Mouse (Mus musculus): ENCODE results near the gene Atp6v1fnb.

Gene Atp6v1fnb

GRCm38 (mm10) chr6:29471137-29471536 lies at the start of gene Atp6v1fnb:
Gene Atp6v1fnb (plus strand): TSS chr6:29471437.
- no peak for DNase-seq (ENCODE audit: low read depth, low spot score)

- DNase-seq (ENCODE audit: low read depth, low spot score) = no peak
Measured at GRCm38 (mm10) chr6:29425118-29425517, 46.1 kb upstream of the Atp6v1fnb start.

- no peak for DNase-seq (ENCODE audit: low read depth, low spot score)
Measured at GRCm38 (mm10) chr6:29426331-29426730, 44.9 kb upstream of the Atp6v1fnb start.

- no peak for DNase-seq (ENCODE audit: low read depth, low spot score)
Measured at GRCm38 (mm10) chr6:29428171-29428570, 43.1 kb upstream of the Atp6v1fnb start.

DNA sequence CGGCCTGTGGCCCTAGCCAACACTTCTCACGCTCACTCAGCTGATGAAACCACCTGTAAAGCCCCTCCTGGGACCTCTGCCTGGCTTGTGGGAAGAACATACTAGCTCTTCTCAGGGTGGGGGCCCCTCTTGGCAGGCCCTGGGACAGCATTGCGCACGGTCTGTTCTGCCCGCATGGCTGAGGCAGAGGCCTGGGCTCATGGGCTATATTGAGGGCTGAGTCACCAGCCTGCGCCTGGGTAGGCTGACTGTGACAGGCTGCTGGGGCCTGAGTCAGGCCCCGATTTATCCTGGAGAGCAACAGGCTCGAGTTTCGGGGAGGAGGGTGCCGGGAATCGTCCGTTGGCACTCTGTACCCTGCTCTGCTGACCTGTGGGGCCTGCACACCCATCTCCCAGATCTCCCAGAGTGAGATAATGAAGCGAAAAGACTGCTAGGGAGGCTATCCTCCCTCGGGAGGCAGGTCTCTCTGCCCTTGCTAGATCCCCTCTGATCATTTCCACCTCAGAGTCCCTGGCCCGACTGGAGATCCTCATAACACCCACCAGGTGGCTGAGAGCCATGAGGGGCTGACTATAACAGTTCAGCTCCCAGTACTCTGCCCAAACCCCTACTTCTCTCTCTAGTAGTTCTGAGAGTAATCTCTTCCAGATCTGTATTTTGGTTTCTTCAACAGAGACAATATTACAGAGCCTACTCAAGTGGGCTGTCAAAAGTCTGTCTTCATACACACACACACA lies 40.4 kb upstream of the Atp6v1fnb start:
- DNase-seq (ENCODE audit: low read depth, low spot score) = peak; percentile 27

DNA sequence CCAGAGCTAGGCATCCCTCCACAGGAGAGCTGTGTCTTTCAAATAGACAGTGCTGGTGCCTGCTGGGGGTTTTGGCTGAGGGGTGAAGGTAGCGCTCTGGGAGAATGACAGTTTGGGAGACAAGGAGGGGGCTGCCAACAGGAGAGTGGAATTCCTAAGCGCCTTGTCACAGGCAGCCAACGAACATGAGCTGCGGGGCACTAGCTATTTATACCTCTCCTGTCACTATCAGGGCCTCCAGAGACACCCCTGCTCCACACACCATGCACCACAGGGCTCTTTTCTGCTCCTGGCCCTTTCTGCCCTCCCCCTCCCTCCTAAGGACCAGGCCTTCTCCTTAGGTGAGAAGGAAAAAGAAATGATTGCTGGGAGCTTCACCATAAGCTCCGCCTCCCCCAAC lies 39.8 kb upstream of the Atp6v1fnb start:
- DNase-seq (ENCODE audit: low read depth, low spot score) = no peak

DNA sequence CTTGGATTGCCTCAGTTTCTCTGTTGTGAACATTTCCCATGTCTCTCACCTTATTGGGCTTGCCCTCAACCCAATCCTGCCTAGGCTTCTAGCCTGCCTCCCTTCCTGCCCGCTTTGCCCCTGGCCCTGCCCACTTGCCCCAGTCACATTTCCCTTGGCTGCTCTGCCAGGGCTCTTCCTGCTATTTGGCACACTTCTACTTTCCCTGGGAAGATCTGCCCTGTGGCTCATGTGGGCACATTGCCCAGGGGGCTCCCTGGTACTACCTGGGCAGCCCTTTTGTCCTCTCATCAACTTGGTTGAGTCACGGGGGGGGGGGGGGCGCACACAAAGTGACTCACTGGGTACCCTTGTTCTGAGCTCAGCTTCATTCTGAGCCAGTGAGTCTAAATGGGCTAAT lies 39.1 kb upstream of the Atp6v1fnb start:
- DNase-seq (ENCODE audit: low read depth, low spot score) = no peak

GRCm38 (mm10) chr6:29432676-29433037 lies 38.6 kb upstream of the Atp6v1fnb start:
- no peak for DNase-seq (ENCODE audit: low read depth, low spot score)

- DNase-seq (ENCODE audit: low read depth, low spot score) = peak; percentile 23
Measured at GRCm38 (mm10) chr6:29433038-29433803, 38.0 kb upstream of the Atp6v1fnb start, which contains the start of gene Flnc. Gene Flnc (plus strand): TSS chr6:29433256.

DNA sequence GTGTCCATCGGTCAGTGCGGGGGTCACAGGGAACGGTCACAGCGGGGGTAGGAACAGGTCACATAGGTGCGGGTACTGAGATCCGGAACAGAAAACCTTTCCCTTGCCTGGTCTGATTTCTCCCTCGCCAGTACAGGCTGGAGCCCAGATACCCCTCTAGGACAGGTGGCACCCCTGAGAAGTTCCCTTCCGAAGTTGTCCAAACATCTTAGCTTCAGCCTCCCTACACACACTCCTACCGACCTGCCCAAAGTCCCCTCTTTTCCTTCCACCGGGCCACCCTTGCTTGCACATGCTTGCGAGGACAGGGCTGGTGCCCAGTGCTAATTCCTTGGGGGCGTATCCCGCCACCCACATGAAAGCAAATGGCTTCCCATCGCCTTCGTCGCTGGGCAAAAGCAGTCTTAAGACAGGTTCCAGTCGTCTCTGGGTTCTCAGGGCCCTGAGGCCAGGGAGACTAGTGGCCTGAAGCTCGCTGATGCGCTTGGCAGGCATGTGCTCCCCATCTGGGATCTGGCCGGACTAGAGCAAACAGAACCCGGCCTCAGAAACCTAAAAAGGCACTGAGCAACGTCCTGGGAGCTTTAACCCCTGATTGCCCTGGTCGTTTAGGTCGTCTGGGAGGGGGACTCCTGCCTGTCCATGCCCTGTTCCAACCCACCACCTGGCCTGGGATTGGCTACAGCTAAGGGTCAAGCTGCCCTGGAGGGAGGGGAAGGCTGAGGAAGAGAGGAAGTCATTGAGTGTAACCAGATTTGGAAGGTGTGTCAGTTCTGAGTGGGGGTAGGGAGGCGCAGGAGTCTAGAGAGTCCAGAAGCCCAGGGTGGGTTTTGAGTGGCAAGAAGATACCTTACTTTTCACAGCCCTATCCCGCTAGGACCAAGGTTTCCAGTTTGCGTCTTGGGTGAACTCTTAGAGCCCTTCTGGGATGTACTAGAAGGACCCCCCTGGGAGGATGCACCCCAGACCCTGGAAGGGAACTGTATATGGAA lies 37.1 kb upstream of the Atp6v1fnb start:
- DNase-seq (ENCODE audit: low read depth, low spot score) = peak; percentile 56

DNA sequence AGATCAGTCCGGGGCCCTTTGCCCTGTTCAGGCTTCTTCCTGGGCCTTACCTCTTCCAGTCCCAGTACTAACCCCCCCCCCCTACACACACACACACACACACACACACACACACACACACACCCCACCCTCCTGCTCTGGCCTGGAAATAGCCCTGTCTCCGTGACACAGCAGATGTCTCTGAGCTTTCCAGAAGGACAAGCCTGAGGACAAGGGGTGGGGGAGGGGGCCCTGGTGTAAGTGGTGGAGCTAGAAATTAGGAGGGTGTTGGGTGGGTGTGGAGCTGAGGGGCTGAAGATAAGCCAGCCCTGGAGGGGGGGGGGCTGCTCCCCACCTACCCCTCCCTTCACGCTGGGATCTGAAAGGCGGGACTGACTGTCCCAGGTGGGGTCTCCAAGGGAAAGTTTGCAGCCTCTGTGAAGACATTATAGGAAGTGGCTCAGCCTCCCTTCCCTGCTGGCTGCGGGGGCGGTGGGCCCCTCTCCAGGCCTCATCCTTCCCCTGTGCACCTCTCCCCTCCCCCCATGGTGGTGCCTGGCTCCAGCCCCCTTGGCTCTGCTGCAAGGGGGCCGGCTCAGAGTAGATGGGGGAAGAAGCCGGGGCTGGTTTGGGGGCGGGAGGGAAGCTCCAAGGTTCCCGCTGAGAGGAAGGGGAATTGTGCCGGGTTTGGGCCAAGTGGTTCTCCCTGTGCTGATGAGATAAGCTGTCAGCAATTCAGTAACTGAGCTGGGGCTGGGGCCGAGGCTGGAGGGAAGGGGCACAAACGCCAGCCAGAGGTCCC lies 36.1 kb upstream of the Atp6v1fnb start:
- DNase-seq (ENCODE audit: low read depth, low spot score) = peak; percentile 71

DNA sequence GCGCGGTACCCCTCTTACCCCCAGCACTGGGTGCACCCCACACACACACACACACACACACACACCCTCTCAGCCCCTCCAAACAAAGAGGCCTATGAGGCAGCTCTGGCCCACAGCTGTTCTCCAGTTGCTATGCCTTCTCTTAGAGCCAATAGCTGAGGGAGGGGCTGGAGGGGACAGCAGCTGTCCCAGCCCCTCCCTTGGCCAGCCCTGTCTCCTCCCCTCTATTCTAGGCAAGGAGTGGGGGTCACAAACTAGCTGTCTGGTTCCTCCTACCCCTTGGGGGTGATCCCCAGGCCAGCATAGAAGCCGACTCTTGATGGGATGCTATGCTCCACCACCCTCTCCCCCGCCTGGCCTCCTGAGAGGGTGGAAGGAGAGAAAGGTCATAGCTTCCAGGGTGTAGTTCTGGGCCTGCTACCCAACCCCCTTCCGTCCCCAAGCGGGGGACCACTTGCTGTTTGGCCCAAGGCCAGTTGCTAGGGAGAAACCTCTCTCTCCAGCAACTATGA lies 35.2 kb upstream of the Atp6v1fnb start:
- DNase-seq (ENCODE audit: low read depth, low spot score) = peak; percentile 52

DNA sequence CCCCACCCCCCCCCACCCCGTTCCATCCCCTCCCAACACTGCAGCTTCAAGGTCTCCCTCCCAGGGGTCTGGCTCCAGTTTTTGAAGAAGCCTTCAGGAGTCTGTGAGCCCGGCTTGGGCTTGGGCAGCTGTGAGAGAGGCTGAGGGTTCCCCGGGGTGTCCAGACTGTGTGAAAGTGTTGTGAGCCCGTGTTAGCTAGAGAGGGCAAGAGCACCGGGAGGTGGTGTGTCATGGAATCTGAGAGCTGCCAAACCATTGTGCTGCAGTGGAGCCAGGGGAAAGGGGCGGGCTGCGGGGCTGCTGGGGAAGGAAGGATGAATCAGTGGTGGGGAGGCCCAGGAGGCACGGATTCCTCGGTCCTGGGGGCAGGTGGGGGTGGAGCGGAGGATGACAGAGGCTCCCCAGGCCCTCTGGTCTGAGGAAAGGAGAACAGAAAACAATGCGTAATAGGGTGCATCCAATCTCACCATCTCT lies 34.7 kb upstream of the Atp6v1fnb start:
- peak; percentile 58 for DNase-seq (ENCODE audit: low read depth, low spot score)

- no peak for DNase-seq (ENCODE audit: low read depth, low spot score)
Measured at GRCm38 (mm10) chr6:29439251-29439650, 32.0 kb upstream of the Atp6v1fnb start.

- no peak for DNase-seq (ENCODE audit: low read depth, low spot score)
Measured at GRCm38 (mm10) chr6:29439789-29440188, 31.4 kb upstream of the Atp6v1fnb start.

GRCm38 (mm10) chr6:29444773-29445172 lies 26.5 kb upstream of the Atp6v1fnb start:
- DNase-seq (ENCODE audit: low read depth, low spot score) = peak; percentile 71

GRCm38 (mm10) chr6:29445354-29445753 lies 25.9 kb upstream of the Atp6v1fnb start:
- DNase-seq (ENCODE audit: low read depth, low spot score) = no peak

- peak; percentile 93 for DNase-seq (ENCODE audit: low read depth, low spot score)
Measured at GRCm38 (mm10) chr6:29449858-29450257, 21.4 kb upstream of the Atp6v1fnb start.

- no peak for DNase-seq (ENCODE audit: low read depth, low spot score)
Measured at GRCm38 (mm10) chr6:29450667-29451066, 20.6 kb upstream of the Atp6v1fnb start.

GRCm38 (mm10) chr6:29461502-29461901 lies 9.7 kb upstream of the Atp6v1fnb start:
- peak; percentile 34 for DNase-seq (ENCODE audit: low read depth, low spot score)

- no peak for DNase-seq (ENCODE audit: low read depth, low spot score)
Measured at GRCm38 (mm10) chr6:29463388-29463787, 7.8 kb upstream of the Atp6v1fnb start.
